Mouse (Mus musculus) activated CD4-positive, CD25-positive, alpha-beta regulatory T cell (primary cell): ENCODE measurements around the gene Ppp1r32. TPM values are rescaled to one million over a fixed set of nuclear protein-coding genes. Genes with fewer than 3 reads are reported as not detected.

Experiments
- polyA plus RNA-seq, 2 experiments: library from polyadenylated mRNA; unstranded; fragments of 100-300 nt; shearing (Covaris generic); gene quantifications; one replicate each; pipeline ENCODE4 v1.2.1; 2017

The Ppp1r32 gene
- under 1 TPM in 1 of 2 experiments, not detected in 1; 0.17 TPM for polyA plus RNA-seq

GRCm38 (mm10) chr19:10482703-10483102 is at the start of gene Ppp1r32:
TSS of gene Ppp1r32 (minus strand) at chr19:10482928.

GRCm38 (mm10) chr19:10525910-10526309 is 43.2 kb upstream of the Ppp1r32 start, which contains the start of gene Sdhaf2:
TSS of gene Sdhaf2 (minus strand) at chr19:10526142.

GRCm38 (mm10) chr19:10525106-10525901 is 42.6 kb upstream of the Ppp1r32 start, which contains the start of gene Cpsf7:
TSS of gene Cpsf7 (plus strand) at chr19:10525266.

GRCm38 (mm10) chr19:10456752-10457483 is 25.8 kb downstream of the Ppp1r32 start, which contains the start of gene Lrrc10b:
TSS of gene Lrrc10b (minus strand) at chr19:10457473.

Other genes with a start within 250 kb of the Ppp1r32 start
- under 1 TPM; 0.06 to 0.27 TPM for gene Myrf, start 242.2 kb downstream of the Ppp1r32 start, polyA plus RNA-seq
- under 1 TPM; 0.14 to 0.18 TPM for gene Dagla, start 178.1 kb downstream of the Ppp1r32 start, polyA plus RNA-seq
- gene Syt7, start 93.8 kb downstream of the Ppp1r32 start, polyA plus RNA-seq = under 1 TPM in 1 of 2 experiments, not detected in 1; 0.17 TPM
- not detected for gene Lrrc10b, start 25.5 kb downstream of the Ppp1r32 start, polyA plus RNA-seq
- gene Cpsf7, start 42.3 kb upstream of the Ppp1r32 start, polyA plus RNA-seq = 10 to 100 TPM; 29.3 to 29.9 TPM
- gene Sdhaf2, start 43.2 kb upstream of the Ppp1r32 start, polyA plus RNA-seq = 10 to 100 TPM; 81.5 to 85.0 TPM
- gene Tmem216, start 73.3 kb upstream of the Ppp1r32 start, polyA plus RNA-seq = 1 to 10 TPM; 6.3 to 8.8 TPM
- gene Cyb561a3, start 94.2 kb upstream of the Ppp1r32 start, polyA plus RNA-seq = 10 to 100 TPM; 27.3 to 45.9 TPM
- gene Tmem138, start 94.4 kb upstream of the Ppp1r32 start, polyA plus RNA-seq = 10 to 100 TPM; 13.4 to 17.6 TPM
- gene Ddb1, start 122.4 kb upstream of the Ppp1r32 start, polyA plus RNA-seq = 100 to 1,000 TPM; 120 to 148 TPM
- gene Tkfc, start 122.7 kb upstream of the Ppp1r32 start, polyA plus RNA-seq = 10 to 100 TPM in 1 of 2 experiments, 1 to 10 TPM in 1; 8.9 to 11.9 TPM
- under 1 TPM in 1 of 2 experiments, not detected in 1; 0.38 TPM for gene Vwce, start 151.3 kb upstream of the Ppp1r32 start, polyA plus RNA-seq
- not detected for gene Pga5, start 195.1 kb upstream of the Ppp1r32 start, polyA plus RNA-seq
- 10 to 100 TPM; 19.3 to 24.5 TPM for gene Vps37c, start 205.8 kb upstream of the Ppp1r32 start, polyA plus RNA-seq